Mouse (Mus musculus) cerebellum, postnatal 25 days (tissue): ENCODE data around the gene Abcd3.
"Not testable (repeated sequence)": the region's sequence is repeated elsewhere in the genome, so short reads cannot be mapped to it uniquely, and the experiment has no call there.

Experiments used
- DNase-seq, 2 experiments: peaks; one replicate each; pipeline ENCODE4 v3.0.0; 2021; ENCODE audit warnings: mixed read lengths in 2 of 2

Gene Abcd3

DNA sequence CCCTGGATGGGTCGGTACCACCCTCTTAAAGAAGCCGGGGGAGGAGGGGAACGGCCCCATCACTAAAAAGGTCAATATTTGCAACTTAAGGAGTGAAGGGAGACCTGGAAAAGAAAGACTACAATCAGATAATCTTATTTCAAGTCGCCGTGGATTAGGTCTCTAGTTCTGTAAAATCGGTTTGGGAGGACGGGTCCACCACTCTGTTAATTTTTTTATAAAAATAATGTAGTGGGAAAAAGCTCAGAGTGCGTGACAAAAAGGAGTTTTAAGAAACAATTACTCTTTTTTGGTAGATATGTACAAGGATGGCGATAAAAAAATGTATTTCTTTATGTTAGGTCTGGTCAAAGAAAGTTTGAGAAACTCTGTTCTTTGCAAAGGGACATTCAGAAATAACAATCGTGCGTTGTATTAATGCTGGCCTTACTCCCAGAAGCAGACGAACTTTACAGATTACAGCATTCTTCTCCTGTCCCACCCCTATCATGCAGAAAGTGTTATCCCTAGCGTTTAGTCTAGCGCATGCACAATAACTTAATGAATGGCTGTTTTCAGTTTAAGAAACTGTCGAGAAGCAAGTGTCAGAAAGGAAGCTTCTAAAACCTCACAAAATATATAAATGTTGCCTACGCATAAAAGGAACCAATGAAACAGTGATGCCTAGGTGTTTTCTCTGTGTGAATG lies 590 bp upstream of the Abcd3 start:
- DNase-seq = no peak

GRCm38 (mm10) chr3:121814413-121814864 lies 663 bp downstream of the Abcd3 start:
- no peak for DNase-seq

DNA sequence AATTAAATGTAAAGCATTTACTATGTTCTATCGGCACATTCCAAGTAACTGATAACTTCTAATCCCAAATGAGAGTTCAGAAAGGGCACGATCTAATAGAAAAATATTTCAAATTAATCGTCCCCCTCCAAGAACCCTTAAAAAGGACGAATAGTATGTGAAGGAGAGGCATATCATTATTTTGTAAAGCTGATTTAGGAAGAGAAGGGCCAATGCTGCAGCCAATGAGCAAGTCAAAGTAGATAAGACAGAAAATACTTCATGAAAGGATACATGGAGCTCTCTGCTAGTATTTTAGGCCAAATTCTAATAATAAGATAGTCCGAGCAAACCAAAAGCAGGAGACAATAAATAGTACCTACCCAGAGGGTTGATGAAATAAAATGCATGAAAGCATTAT lies 1.3 kb downstream of the Abcd3 start:
- no peak for DNase-seq

DNA sequence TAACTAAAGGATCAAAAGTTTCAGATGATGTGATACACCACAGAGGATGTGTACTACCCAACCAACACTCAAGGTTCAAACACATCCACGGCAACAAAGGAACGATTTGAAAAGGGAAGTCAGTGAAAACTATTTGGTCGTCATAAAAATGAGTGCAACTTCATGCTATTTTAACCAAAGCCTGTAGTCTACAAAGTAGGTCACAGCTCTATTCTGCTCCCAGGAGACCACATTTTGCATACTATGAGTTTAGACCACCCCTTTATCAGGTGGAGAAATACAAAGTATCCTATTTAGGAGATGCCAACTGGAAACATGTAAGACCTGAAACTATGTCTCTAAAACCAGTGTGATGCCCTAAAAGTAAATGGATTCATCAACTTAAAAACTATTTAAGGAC lies 6.9 kb downstream of the Abcd3 start:
- no peak for DNase-seq

GRCm38 (mm10) chr3:121794214-121794613 lies 20.9 kb downstream of the Abcd3 start:
- no peak for DNase-seq

DNA sequence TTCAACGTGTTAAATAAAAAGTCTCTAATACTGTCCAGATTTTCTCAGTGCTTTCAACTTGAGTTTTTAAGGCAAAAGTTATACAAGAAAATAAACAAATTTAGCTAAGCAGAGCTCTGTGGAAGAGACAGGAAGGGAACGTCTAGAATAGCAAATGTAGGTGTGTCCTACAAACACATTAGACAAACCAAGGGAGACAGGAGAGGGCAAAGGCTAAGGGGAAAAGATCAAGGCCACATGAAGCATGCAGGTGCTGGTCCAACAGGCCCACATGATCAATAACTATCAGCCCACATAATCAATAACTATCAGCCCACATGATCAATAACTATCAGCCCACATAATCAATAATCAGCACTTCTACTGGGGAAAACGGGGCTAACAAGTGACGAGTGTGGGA lies 22.9 kb downstream of the Abcd3 start:
- DNase-seq = no peak

- DNase-seq = no peak
Observed at GRCm38 (mm10) chr3:121790442-121790841, 24.7 kb downstream of the Abcd3 start.

DNA sequence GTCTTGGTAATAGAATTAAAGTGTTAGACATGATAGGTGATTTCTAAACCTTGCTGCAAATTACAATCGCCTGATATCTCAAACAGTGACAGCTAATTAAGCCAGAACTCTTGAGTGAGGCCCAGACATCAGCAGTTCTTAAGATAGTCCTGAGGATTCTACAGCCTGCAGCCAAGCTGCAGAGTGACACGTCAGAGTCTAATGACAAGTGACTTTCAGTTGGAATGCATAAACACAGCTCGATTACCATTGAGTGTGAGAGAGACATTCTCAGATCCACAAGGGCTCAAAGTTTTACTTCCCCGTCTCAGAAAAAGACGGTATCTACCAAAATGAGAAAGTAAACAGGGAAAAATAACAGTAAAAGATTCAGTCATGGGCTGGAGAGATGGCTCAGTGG lies 25.3 kb downstream of the Abcd3 start:
- DNase-seq = no peak

GRCm38 (mm10) chr3:121783020-121783419 lies 32.1 kb downstream of the Abcd3 start:
- DNase-seq = no peak

DNA sequence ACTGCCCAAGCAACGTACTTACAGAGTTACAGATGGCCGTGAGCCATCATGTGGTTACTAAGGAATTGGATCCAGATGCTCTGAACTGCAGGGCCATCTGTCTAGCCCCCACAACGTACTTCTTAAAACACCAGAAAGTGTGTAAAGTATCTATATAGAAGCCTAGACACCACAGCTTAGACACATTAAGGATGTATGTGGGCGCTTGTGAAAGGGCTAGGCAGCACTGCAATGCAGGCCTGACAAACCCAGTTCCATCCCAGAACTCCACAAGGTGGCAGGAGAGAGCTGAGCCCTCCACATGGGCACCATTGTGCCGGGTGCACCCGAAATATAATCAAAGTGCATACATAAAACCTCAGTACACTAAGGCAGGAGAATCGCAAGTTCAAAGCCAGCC lies 37.2 kb downstream of the Abcd3 start:
- peak; percentile 51 to 67 for DNase-seq

DNA sequence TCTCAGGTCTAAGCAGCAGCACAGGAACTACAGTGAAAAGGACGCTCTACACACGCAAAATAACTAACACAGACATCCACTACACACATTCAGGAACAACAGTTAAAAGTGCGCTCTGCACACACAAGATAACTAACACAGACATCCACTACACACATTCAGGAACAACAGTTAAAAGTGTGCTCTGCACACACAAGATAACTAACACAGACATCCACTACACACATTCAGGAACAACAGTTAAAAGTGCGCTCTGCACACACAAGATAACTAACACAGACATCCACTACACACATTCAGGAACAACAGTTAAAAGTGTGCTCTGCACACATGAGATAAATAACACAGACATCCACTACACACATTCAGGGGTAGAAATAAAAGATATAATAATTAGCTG lies 41.8 kb downstream of the Abcd3 start:
- DNase-seq = not testable (repeated sequence)

DNA sequence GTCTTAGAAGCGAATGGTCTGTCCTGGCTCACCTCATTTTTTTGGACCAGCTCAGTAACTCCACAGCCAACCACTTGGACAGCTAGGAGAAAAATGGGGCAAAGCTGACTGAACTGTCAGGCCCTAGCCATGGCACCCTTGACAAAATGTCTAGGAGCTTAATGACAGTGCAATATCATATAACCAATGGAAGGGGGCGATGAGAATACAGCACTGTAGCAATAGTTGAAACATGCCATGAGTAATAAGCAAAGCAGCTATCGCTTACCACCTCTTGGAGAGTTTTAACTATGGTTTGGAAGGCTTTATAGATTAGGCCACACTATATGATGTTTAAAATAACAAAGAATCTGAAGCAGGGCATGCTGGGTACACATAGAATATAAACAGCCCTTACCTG lies 46.3 kb downstream of the Abcd3 start:
- no peak for DNase-seq

- DNase-seq = no peak
Observed at GRCm38 (mm10) chr3:121766818-121767217, 48.3 kb downstream of the Abcd3 start.

- DNase-seq = no peak
Observed at GRCm38 (mm10) chr3:121766048-121766447, 49.1 kb downstream of the Abcd3 start.

DNA sequence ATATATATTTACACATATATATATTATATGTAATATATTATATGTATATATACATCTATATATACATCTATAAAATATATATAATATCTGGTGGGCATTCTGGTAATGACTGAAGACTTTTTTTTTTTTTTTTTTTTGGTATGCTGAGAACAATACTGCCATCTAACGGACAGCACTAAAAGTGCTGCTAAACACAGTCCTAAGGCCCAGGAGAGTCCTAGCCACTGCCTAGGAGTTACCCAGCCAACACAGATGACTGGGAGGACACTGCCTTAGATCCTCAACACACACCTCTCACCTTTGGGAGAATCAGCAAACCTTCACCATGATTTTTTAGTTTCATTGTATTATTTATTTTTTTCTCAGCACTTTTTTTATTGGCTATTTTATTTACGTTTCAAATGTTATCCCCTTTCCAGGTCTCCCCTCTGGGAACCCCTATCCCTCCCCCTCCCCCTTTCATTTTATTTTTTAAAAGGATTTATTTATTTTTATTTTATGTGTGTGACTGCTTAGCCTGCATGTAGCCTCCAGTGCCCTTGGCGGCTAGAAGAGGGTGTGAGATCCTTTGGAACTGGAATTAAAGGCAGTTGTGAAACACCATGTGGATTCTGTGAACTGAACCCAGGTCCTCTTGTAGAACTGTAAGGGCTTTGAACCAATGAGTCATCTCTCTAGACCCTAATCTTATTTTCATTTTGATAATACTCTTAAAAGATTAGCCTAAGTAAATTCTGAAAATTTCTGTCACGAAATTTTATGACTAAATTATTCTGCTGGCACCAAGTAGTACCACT lies 52.8 kb downstream of the Abcd3 start:
- peak in 1 of 2 experiments; percentile 33 for DNase-seq

DNA sequence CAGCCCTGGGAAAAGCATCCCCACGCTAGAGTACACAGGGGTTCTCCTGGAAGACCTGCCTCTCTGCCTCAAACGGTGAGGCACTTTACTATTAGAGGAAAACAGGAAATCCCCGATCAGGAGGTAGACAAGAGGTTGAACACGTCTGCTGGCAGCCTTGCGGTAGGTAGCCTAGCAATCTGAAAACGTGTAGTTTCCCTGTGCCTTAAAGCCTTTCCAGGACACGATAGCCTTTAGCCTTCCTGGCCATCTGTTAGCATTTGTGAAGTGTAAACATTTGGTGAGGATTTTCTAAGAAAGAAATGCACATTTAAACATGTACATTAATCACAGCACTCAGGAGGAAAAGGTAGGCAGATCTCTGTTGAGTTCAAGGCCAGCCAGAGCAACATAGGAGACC lies 56.7 kb downstream of the Abcd3 start:
- DNase-seq = no peak

DNA sequence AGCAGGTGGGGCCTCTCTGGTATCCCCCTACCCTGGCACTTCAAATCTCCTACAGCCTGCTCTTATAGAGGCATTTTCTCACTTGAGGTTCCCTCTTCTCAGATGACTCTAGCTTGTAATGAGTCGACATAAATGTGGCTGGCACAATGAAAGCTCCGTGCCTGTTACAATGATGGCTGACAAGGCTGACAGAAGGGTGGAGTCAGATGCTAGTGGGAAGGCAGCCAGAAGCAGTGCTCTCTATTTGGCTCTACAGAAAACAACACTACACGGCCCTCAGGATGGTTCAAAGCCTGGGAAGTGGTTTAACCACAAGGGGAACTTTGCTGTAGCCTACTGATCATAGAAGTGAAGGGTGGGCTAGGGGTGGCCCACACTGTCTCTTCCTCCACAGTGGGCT lies 60.0 kb downstream of the Abcd3 start:
- no peak for DNase-seq

- DNase-seq = not testable (repeated sequence)
Observed at GRCm38 (mm10) chr3:121754319-121755090, 60.6 kb downstream of the Abcd3 start.

DNA sequence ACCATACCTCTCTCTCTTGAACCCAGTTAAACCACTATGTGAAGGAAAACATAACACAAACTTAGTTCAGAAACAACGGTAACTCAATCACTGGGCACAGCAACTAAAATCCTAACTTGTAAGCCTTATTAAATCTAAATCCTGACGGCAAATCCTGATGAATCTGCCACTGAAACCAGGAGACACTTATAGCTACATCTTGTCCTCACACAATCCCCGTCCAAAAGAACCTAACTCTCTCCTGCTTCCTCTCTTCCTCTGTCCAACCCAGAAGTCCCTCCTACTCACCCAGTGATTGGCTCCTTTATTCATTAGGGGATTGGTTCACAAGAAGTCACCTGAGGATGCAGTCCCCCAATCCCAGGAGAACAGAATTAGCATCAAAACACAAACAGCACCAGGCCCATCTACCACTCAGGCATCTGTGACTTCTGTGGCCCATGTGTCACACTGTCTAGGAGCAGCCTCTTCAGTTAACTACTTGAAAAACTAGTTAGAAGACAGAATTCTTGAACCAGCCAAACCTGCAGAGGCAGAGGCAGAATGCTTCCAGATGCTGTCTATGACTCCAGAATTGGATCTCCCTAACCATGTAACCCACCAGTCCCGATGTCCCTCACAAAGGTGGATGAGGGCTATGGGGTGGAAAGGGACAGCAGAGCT lies 73.8 kb downstream of the Abcd3 start:
- not testable (repeated sequence) for DNase-seq

- DNase-seq = no peak
Observed at GRCm38 (mm10) chr3:121739489-121740213, 75.5 kb downstream of the Abcd3 start.

DNA sequence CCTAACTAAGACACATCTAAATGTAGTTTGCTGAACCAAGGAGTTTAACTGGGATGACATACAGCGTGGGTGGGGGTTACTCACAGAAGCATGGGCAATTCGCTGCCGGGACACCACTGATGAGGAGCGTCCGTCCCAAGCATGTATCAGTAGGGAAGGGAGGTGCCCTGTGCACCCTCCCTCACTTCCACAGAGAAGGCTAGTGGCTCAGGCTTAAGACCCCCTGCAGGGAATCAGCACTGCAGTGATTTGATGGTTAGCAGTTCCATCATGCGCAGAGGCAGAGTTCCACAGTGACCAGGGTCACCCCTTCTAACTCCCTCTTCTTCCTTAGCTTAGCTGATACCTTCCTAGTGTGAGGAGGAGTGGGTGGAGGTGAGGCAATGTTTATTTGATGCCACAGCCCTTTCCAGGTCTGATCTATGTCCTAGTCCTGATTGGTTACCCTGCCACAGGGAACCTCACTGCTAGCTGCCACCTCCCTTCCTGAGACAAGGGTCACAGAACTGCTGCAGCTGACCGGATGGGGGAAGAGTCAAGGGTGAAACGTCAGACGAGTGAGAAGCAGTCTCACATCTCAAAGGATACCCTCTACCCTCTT lies 76.3 kb downstream of the Abcd3 start:
- DNase-seq = no peak

DNA sequence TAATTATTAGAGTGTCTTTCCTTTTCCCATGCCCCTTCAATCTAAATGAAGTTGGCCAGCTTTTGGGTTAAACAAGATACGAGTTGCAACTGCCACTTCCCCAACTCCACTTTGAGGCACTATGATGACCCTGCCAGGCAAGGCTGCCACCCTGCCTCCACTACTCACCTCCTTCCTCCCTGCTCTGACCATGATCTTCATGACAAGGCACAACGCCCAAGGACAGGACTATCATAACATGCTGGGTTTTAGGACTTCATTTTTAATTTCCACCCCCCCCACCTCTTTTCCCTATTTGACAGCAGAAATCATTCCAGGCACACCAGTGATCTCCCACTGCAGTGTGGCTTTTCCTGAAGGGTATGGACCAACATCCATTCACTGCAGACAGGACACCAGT lies 77.2 kb downstream of the Abcd3 start:
- DNase-seq = no peak
